Mouse (Mus musculus) hindbrain, postnatal 0 days (tissue): Measurements from ENCODE around the gene 4930505A04Rik. TPM values are rescaled to one million over a fixed set of nuclear protein-coding genes. Genes with fewer than 3 reads are reported as not detected.

Experiments
- ATAC-seq: fragments of 200-750 bp; cut with Nextera tagmentation; 2 replicates; pipeline ENCODE4 v1.8.0; 2017; ENCODE audit warnings: mild to moderate bottlenecking, moderate TSS enrichment, moderate library complexity
- DNase-seq: peaks from one replicate; pipeline ENCODE4 v3.0.0-alpha.2; 2015; ENCODE audit warnings: low spot score
- H3K27ac ChIP-seq: fragments of 300-500 bp; sonication (generic); 2 replicates; pipeline ENCODE4 v1.5.1; 2014; ENCODE audit warnings: mild to moderate bottlenecking
- H3K27me3 ChIP-seq: fragments of 300-500 bp; sonication (generic); 2 replicates; pipeline ENCODE4 v1.6.1; 2014; ENCODE audit warnings: low read length, mixed read lengths; ENCODE audit not compliant: insufficient read depth
- H3K36me3 ChIP-seq: fragments of 300-500 bp; sonication (generic); 2 replicates; pipeline ENCODE4 v1.6.1; 2014; ENCODE audit warnings: low read length, mixed read lengths; ENCODE audit not compliant: insufficient read depth
- H3K4me1 ChIP-seq: fragments of 300-500 bp; sonication (generic); 2 replicates; pipeline ENCODE4 v1.6.1; 2014; ENCODE audit warnings: antibody characterized with exemption, low read length, mixed read lengths; ENCODE audit not compliant: insufficient read depth
- H3K4me2 ChIP-seq: fragments of 300-500 bp; sonication (generic); 2 replicates; pipeline ENCODE4 v1.6.1; 2014; ENCODE audit warnings: low read depth, mild to moderate bottlenecking, low read length, moderate library complexity, mixed read lengths
- H3K4me3 ChIP-seq: fragments of 300-500 bp; sonication (generic); 2 replicates; pipeline ENCODE4 v1.5.1; 2014; ENCODE audit warnings: low read length
- H3K9ac ChIP-seq: fragments of 300-500 bp; sonication (generic); replicated peaks from 2 replicates; pipeline ENCODE4 v1.6.1; 2014; ENCODE audit warnings: mild to moderate bottlenecking, low read length, moderate library complexity, mixed read lengths
- H3K9me3 ChIP-seq: fragments of 300-500 bp; sonication (generic); 2 replicates; pipeline ENCODE4 v1.6.1; 2016; ENCODE audit warnings: low read length, mixed read lengths
- CTCF ChIP-seq: IDR thresholded peaks from 2 replicates; pipeline ENCODE4 v1.5.1; 2016; ENCODE audit warnings: antibody characterized with exemption, control low read depth, low read depth
- WGBS: fragments of 180-500 bp; shearing (Covaris S2); extraction: QIAGEN DNeasy Blood & Tissue Kit; methylation state at CpG from one replicate; pipeline ENCODE4 v1.1.7; 2014; 5-methylcytosine and 5-hydroxymethylcytosine counted together
- polyA plus RNA-seq: library from polyadenylated mRNA; unstranded; fragments of >200 nt; fragmentation: Nextera tagmentation; extraction: Ambion mirVana; gene quantifications from 2 replicates; pipeline ENCODE4 v1.2.1, GENCODE M21; 2015
- total RNA-seq: library from RNA; depleted of rRNA; stranded (reverse); fragments of >200 nt; gene quantifications from 2 replicates; pipeline ENCODE4 v1.2.3, GENCODE M21; 2014; rRNA removed

4930505A04Rik gene
- total RNA-seq (not detected in 2 replicates), polyA plus RNA-seq (0.47 and 0.54 TPM in 2 replicates)

GRCm38 (mm10) chr11:30471751-30472593, at the start of gene 4930505A04Rik:
Gene 4930505A04Rik, minus strand, starts transcription at chr11:30471827.
- H3K9me3 ChIP-seq: no peaks in the 10 kb centered on the region
- H3K4me1 ChIP-seq: peaks cover 14% of the 10 kb centered on the region
- peak within 1 kb of the TSS; percentile 58 for H3K9ac ChIP-seq
- no peak for TF ChIP-seq CTCF
- H3K27ac ChIP-seq: peak within 1 kb of the TSS; percentile 93
- no peaks in the 10 kb centered on the region for H3K36me3 ChIP-seq
- H3K27me3 ChIP-seq: no peaks in the 10 kb centered on the region
- peak within 1 kb of the TSS; percentile 47 for H3K4me3 ChIP-seq
- 4% methylated on average over 17 of the region's 17 CpGs for WGBS
- H3K4me2 ChIP-seq: peak within 1 kb of the TSS; percentile 78
- ATAC-seq (peak; percentile 98), DNase-seq (peak; percentile 97)

- WGBS: 85% methylated on average over 2 of the region's 2 CpGs
- Histone ChIP-seq H3K36me3 (no peaks in the 10 kb centered on the region), H3K9me3 (no peaks in the 10 kb centered on the region), H3K4me3 (no peak overlapping the region), H3K9ac (no peak overlapping the region), H3K27ac (no peak overlapping the region), H3K4me1 (no peaks in the 10 kb centered on the region), H3K27me3 (no peaks in the 10 kb centered on the region), H3K4me2 (no peak overlapping the region)
- ATAC-seq: no peak
- DNase-seq: no peak
- TF ChIP-seq CTCF: no peak
These were observed 45.5 kb upstream of the 4930505A04Rik start for GRCm38 (mm10) chr11:30517133-30517532.

- 71% methylated on average over 4 of the region's 4 CpGs for WGBS
- TF ChIP-seq CTCF: no peak
- Histone ChIP-seq H3K9ac (no peak overlapping the region), H3K36me3 (no peaks in the 10 kb centered on the region), H3K9me3 (no peaks in the 10 kb centered on the region), H3K4me1 (no peaks in the 10 kb centered on the region), H3K27ac (no peak overlapping the region), H3K4me3 (no peak overlapping the region), H3K4me2 (no peak overlapping the region), H3K27me3 (no peaks in the 10 kb centered on the region)
- peak; percentile 73 for DNase-seq
- peak; percentile 83 for ATAC-seq
These were observed 36.6 kb upstream of the 4930505A04Rik start for GRCm38 (mm10) chr11:30508178-30508577.

- H3K27ac ChIP-seq: no peak overlapping the region
- no peaks in the 10 kb centered on the region for H3K27me3 ChIP-seq
- H3K4me2 ChIP-seq: no peak overlapping the region
- H3K4me3 ChIP-seq: no peak overlapping the region
- H3K4me1 ChIP-seq: no peaks in the 10 kb centered on the region
- no peak overlapping the region for H3K9ac ChIP-seq
- 63% methylated on average over 3 of the region's 3 CpGs for WGBS
- no peak for ATAC-seq
- 0 out of 2 replicates have a peak, but pooled peaks cover 2% of the 10 kb centered on the region for H3K9me3 ChIP-seq
- no peak for TF ChIP-seq CTCF
- no peak for DNase-seq
- no peaks in the 10 kb centered on the region for H3K36me3 ChIP-seq
These were observed 27.2 kb upstream of the 4930505A04Rik start for GRCm38 (mm10) chr11:30498738-30499355.

- no peak for ATAC-seq
- no peak overlapping the region for H3K27ac ChIP-seq
- no peaks in the 10 kb centered on the region for H3K4me1 ChIP-seq
- H3K9me3 ChIP-seq: 0 out of 2 replicates have a peak, but pooled peaks cover 2% of the 10 kb centered on the region
- H3K4me2 ChIP-seq: no peak overlapping the region
- DNase-seq: no peak
- 58% methylated on average over 2 of the region's 2 CpGs for WGBS
- H3K27me3 ChIP-seq: no peaks in the 10 kb centered on the region
- TF ChIP-seq CTCF: no peak
- no peak overlapping the region for H3K9ac ChIP-seq
- H3K4me3 ChIP-seq: no peak overlapping the region
- no peaks in the 10 kb centered on the region for H3K36me3 ChIP-seq
These were observed 25.5 kb upstream of the 4930505A04Rik start for GRCm38 (mm10) chr11:30497151-30497550.

- no peak overlapping the region for H3K27ac ChIP-seq
- no peaks in the 10 kb centered on the region for H3K36me3 ChIP-seq
- ATAC-seq: no peak
- no peaks in the 10 kb centered on the region for H3K27me3 ChIP-seq
- H3K4me3 ChIP-seq: no peak overlapping the region
- H3K4me1 ChIP-seq: no peaks in the 10 kb centered on the region
- H3K9me3 ChIP-seq: no peaks in the 10 kb centered on the region
- H3K4me2 ChIP-seq: no peak overlapping the region
- no peak for DNase-seq
- no peak for TF ChIP-seq CTCF
- H3K9ac ChIP-seq: no peak overlapping the region
These were observed 20.1 kb upstream of the 4930505A04Rik start for GRCm38 (mm10) chr11:30491515-30492260.
